Mouse (Mus musculus): Measurements from ENCODE around the gene Tssk2. TPM values are rescaled to one million over a fixed set of nuclear protein-coding genes. Genes with fewer than 3 reads are reported as not detected.

The Tssk2 gene
- total RNA-seq, 4 experiments from 2014 or later, result not detected

GRCm38 (mm10) chr16:17896091-17896490, 2.3 kb upstream of the Tssk2 start:
- DNase-seq (ENCODE audit: low spot score in 2 of 2), result no peak

DNA sequence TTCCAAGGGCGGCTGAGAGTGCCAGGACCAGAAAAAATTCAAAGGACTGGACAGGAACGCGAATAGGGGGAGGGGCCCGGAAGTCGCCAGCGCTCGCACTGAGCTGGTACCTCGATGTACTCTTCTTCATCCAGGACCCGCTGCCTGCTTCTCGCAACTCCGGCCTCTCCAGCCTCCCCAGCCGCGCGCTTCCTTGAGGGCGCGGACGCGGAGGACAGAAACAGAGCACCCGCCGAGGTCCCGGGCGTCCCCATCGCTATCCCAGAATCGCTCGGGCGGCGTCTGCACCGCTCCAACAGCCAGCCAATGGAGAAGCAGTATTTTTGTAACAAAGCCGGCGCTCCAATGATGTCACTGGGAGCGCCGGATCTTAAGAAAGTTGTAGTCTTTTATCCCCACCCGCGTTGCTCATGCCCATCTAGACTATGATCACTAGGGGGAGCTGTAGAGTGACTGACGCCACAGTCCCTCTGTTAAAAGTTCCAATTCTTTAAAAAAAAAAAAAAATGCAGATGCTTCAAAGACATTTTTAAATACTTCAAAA, 12.7 kb downstream of the Tssk2 start, which contains the start of gene Ess2:
Gene Ess2 (minus strand): TSS at position 297 of the 544 bp plus-strand sequence.
- DNase-seq (ENCODE audit: low spot score in 2 of 2), result peak; percentile 93 to 94

DNA sequence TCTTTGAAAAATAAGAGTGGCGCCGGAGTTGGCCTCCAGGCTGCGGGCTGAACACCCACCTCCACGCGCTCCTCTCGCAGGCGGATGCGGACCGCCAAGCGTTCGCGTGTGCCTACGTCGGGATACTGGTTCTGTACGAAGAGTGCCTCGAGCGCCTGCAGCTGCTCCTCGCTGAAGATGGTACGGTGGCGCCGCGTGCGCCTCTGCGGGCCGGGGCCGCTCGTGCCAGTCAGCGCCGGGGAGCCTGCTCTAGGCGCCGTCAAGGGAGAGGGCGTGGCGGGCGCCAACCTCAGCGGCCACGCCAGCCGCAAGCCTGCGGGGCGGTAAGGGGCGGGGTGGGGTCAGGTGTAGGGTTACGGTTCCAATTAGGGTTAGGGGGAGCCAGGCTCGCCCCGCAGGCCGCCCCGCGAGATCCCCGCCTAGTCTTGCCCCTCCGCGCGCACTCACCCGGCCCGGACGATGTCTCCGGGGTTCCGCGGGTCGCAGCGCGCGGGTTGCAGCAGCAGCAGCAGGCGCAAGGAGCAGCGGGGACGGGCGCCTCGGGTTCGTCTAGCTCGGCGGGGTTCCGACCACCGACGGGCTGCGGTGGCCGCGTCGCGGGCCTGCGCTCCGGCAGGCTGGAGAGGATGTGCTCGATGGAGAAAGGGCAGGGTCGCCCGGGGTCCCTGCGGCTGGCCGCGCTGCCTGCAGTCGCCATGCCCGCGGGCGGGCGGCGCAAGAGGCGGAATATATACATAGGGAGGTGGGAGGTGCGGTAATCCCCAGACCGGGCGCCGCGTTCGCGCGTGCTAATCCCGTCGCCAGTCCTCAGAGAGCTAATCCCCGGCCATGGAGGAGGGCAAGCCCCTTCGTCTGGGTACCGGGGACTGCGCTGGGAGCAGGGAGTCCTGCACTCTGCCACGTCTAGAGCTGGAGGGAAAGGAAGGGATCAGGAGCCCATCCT, 16.1 kb downstream of the Tssk2 start, which contains the start of gene Gsc2:
Gene Gsc2 (minus strand): TSS at position 753 of the 943 bp plus-strand sequence.
- DNase-seq (ENCODE audit: low spot score in 2 of 2), result no peak

GRCm38 (mm10) chr16:17920586-17920985, 22.1 kb downstream of the Tssk2 start:
- DNase-seq (ENCODE audit: low spot score in 2 of 2), result no peak

DNA sequence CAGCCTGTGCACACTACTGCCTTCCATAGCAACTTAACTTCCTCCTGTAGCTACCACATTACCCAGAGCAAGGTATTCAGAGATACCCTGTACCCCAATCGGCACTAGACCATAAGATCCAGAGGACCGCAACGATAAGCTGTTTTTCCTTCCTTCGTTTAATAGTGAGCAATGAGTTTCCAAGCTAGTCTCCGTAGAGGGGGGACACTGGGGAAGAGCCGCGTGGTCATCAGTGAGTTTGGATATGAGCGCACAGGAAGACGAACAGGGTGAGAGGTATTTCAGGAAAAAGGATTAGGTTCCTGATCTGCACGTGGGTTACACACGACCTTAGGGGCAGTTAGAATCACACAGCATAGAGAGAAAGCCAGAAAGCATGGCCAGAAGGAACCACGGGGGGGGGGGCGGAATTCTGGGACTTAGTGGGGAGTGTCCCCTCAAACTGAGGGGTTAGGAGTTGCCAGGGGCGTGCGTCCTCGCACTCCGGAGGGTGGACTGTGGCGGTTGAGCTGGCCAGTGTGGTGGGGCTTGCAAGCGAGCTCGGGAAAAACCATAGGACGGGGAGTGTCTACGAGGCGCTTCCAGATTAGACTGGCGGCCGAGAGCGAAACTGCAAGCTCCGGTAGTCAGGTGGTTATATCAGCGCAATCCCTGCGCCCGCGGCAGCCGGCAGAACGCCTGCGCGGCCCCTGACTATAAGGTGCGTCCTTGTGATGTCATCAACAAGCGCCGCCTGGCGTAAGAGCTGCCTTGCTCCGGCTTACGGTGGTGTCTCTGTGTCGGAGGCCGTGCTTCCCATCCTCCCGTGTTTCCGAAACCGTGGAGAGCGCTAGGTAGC, 23.1 kb downstream of the Tssk2 start:
- DNase-seq (ENCODE audit: low spot score in 2 of 2), result peak; percentile 94 to 97

GRCm38 (mm10) chr16:17922163-17922538, 23.7 kb downstream of the Tssk2 start:
- DNase-seq (ENCODE audit: low spot score in 2 of 2), result no peak

DNA sequence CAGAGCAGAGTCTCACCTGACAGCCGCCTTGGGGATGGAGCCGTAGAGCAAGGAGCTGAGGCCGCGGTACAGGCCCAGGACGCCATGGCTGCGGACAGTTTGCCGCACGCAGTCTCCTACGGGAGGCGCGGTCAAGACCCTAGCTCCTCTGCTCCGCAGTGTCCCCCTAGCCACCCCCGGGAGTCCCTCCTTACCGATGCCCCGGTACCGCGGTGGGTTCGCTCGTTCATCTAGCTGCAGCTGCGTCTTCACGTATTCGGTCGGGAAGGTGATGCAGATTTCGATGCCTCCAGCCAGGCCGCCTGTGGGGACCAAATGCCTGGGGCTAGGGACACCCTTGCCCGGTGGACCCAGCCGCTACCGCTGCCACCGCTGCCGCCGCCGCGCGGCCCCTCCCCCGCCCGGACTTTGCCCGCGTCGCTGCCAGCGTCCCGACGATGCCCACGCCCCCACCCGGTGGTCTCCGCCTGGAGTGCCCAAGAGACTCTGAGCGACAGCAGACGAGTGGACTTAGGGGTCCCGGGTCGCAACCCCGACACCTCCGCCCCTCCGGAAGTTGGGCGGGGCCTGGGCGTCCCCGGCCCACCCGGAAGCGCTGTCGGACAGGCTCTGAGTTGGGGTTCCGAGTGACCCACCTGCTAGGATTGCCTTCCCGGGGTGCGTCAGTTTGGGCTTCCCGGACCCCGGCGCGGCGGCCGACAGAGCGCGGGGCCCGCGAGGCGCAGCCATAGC, 29.1 kb downstream of the Tssk2 start:
- DNase-seq (ENCODE audit: low spot score in 2 of 2), result no peak

DNA sequence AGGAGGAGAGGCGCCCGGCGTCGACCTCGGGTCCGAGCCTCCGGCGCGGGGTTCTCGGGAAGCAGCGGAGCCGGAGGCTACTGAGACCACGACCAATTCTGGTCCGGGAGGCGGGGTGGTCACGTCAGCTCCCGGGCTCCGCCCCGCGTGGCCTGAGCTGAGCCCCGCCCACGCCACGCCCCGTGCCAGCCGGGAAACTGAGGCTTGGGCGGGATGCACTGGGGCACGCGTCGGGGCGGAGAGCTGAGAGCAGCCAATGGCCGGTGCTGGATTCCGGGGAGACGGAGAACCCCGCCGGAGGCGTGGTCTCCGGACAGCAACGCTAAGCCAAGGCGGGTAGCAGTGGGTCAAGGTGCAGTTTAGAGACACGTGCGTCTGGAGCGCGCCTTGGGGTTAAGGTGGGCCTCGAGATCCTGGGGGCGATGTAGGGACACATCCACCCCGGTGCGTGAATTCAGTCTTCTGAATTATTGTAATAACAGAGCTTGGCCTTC, 29.7 kb downstream of the Tssk2 start, which contains the start of gene Slc25a1:
Gene Slc25a1 (minus strand): TSS at position 133 of the 494 bp plus-strand sequence.
- peak; percentile 75 to 78 for DNase-seq (ENCODE audit: low spot score in 2 of 2)

- DNase-seq (ENCODE audit: low spot score in 2 of 2), result peak; percentile 45 to 56
These were observed 30.2 kb downstream of the Tssk2 start for GRCm38 (mm10) chr16:17928627-17929104.

- no peak for DNase-seq (ENCODE audit: low spot score in 2 of 2)
These were observed 30.8 kb downstream of the Tssk2 start for GRCm38 (mm10) chr16:17929211-17929610.

- no peak for DNase-seq (ENCODE audit: low spot score in 2 of 2)
These were observed 31.2 kb downstream of the Tssk2 start for GRCm38 (mm10) chr16:17929631-17930030.

DNA sequence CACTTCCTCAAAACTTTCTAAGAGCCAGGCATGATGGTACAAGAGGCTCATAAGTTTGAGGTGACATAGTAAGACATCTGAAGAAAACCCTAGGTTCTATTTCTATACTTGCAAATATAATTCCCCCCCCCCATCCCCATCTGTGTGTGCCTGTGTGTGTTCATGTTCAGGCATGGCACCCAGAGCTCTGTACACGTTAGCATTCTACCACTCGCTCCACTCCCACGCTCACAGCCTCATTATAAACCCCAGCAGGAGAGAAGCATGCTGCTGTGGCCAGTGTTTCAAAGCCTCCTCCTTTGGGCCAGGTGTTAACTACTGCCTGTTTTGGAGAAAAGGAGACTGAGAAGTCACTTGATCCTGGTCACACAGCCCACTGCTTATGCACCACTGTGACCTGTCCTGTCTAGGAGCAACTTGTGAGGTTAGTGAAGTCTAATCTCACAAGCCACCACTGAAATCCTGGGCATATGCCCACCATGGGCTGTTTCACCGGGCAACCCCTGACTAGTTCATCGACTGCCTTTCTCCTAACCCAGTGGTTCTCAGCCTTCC, 33.5 kb downstream of the Tssk2 start:
- DNase-seq (ENCODE audit: low spot score in 2 of 2), result no peak

- no peak for DNase-seq (ENCODE audit: low spot score in 2 of 2)
These were observed 35.4 kb downstream of the Tssk2 start for GRCm38 (mm10) chr16:17933594-17934444.

DNA sequence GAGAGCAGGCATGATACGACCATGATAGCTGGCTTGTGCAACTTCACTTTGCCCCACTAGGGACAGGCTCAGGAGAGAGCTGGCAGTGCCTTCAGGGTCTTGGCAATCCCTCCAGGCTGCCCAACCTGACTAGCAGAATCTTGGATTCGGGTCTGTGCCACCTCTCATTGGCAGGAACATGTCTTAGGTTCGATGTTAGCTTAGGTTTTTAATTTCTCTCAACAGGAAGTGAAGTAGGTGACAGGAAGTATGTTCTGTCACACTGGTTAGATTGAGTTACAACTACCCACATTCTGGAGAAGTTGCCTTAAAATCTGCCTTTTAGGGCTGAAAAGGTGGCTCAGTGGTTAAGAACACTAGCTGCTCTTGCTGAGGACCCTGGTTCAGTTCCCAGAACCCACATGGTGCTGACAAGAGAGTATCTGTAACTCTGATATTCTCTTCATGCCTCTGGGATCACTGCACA, 36.0 kb downstream of the Tssk2 start:
- no peak for DNase-seq (ENCODE audit: low spot score in 2 of 2)

DNA sequence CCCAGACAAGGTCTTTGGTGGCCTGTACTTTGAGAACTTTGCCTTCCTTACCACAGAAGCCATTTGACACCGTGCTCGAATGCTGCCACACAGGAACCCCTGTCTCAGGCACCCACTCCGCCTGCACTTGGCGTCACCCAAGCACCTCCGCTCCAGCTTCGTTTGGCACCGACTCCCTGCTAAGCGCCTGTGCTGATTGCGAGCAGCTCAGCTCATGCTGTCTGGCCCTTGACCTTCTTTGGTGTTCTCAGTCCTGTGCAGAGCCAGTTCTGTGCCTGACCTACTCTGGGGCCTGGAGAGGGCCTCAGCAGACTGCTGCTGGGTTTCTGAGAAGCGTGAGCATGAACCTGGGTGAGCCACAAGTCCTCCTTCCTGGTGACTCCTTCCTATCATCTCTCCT, 38.3 kb downstream of the Tssk2 start:
- no peak for DNase-seq (ENCODE audit: low spot score in 2 of 2)

- DNase-seq (ENCODE audit: low spot score in 2 of 2), result no peak
These were observed 39.8 kb downstream of the Tssk2 start for GRCm38 (mm10) chr16:17938187-17938586.

GRCm38 (mm10) chr16:17938821-17939220, 40.4 kb downstream of the Tssk2 start:
- DNase-seq (ENCODE audit: low spot score in 2 of 2), result no peak

DNA sequence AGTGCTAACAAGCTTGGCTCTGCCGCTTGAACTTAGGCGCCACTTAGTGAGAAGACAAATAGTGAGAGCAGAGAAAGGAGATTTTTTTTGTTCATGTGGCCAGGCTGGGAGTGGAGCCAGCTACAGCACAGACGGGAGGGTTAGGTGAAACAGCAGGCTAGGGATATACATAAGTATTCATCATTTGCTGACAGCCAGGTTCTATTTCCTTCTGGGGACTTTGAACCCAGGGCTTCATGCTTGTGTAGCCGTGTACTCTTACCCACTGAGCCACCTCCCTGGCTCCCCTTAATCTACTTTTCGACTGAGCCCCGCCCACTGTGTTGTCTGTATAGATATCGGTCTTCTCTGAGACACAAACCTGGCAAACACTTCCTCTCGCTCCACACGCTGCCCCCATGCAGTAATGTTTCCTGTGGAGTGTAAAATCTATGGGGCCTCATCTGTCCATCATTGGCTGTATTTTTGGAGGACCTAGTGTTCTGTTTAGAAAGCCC, 40.9 kb downstream of the Tssk2 start:
- no peak for DNase-seq (ENCODE audit: low spot score in 2 of 2)

GRCm38 (mm10) chr16:17943466-17943865, 45.0 kb downstream of the Tssk2 start:
- DNase-seq (ENCODE audit: low spot score in 2 of 2), result no peak

Measured in layer of hippocampus, adult 8-10 months (tissue).